In genomic region chr11:101251031-101251430, GRCm38 (mm10) we compare ENCODE assay signal across 27 mouse cellular contexts. TPM values are rescaled to one million over a fixed set of nuclear protein-coding genes. Genes with fewer than 3 reads are reported as not detected.
DNase-seq lines count a peak whose midpoint lies in the region; ATAC-seq and TF ChIP-seq lines count a peak whose summit lies in the region.
"Had no signal": no experiment of that assay in that cellular context is flagged by ENCODE, and none has a peak within 500 bp of the region (broad histone marks: within the 10 kb centered on the region; RNA-seq: fewer than 3 reads in every experiment).

No protein-coding gene starts in this region.

- WGBS in kidney, adult 2 months: 38% methylated on average over 2 of the region's 2 CpGs
- WGBS in kidney, embryonic 15.5 days: 59% methylated on average over 2 of the region's 2 CpGs
- WGBS in kidney, postnatal 0 days: 50% methylated on average over 2 of the region's 2 CpGs
- 82% methylated on average over 2 of the region's 2 CpGs for WGBS in forebrain, embryonic 15.5 days

- peaks cover 7% of the 10 kb centered on the region; the same call in 1 of the 2 replicates for H3K4me1 ChIP-seq in kidney, adult 2 months (ENCODE audit: control insufficient read depth, insufficient read depth, low read length)
- peaks cover 48% of the 10 kb centered on the region for H3K4me1 ChIP-seq in kidney, embryonic 15.5 days
- peaks cover 18% of the 10 kb centered on the region for H3K4me1 ChIP-seq in kidney, postnatal 0 days (replicated peaks; ENCODE audit: insufficient read depth, low read length)
- H3K4me1 ChIP-seq in forebrain, embryonic 15.5 days: peaks cover 24% of the 10 kb centered on the region

- H3K9ac ChIP-seq in kidney, embryonic 15.5 days: no peak overlapping the region
- H3K9ac ChIP-seq in kidney, postnatal 0 days (ENCODE audit: low read depth, low read length): no peak overlapping the region
- H3K9ac ChIP-seq in forebrain, embryonic 15.5 days (replicated peaks): no peak overlapping the region
- H3K9ac ChIP-seq: embryonic facial prominence, embryonic 12.5 days; embryonic facial prominence, embryonic 15.5 days; heart, embryonic 13.5 days; hindbrain, embryonic 14.5 days had no signal

- H3K4me2 ChIP-seq in kidney, embryonic 15.5 days: no peak overlapping the region
- no peak overlapping the region for H3K4me2 ChIP-seq in kidney, postnatal 0 days (ENCODE audit: low read length)
- no peak overlapping the region for H3K4me2 ChIP-seq in forebrain, embryonic 15.5 days (replicated peaks)
- H3K4me2 ChIP-seq: embryonic facial prominence, embryonic 12.5 days; embryonic facial prominence, embryonic 15.5 days; heart, embryonic 13.5 days; hindbrain, embryonic 14.5 days had no signal

- H3K36me3 ChIP-seq in kidney, adult 2 months (ENCODE audit: control insufficient read depth, insufficient read depth, low read length): no peaks in the 10 kb centered on the region
- peaks cover 4% of the 10 kb centered on the region for H3K36me3 ChIP-seq in kidney, embryonic 15.5 days
- H3K36me3 ChIP-seq in kidney, postnatal 0 days (ENCODE audit: insufficient read depth, low read length): 0 out of 2 replicates have a peak, but pooled peaks cover 3% of the 10 kb centered on the region
- H3K36me3 ChIP-seq in forebrain, embryonic 15.5 days: no peaks in the 10 kb centered on the region
- H3K36me3 ChIP-seq: embryonic facial prominence, embryonic 12.5 days; heart, embryonic 13.5 days had no signal

- H3K9me3 ChIP-seq in kidney, embryonic 15.5 days (replicated peaks): no peaks in the 10 kb centered on the region
- H3K9me3 ChIP-seq in kidney, postnatal 0 days (replicated peaks; ENCODE audit: low read length): no peaks in the 10 kb centered on the region
- no peaks in the 10 kb centered on the region for H3K9me3 ChIP-seq in forebrain, embryonic 15.5 days
- H3K9me3 ChIP-seq: embryonic facial prominence, embryonic 12.5 days; embryonic facial prominence, embryonic 15.5 days; heart, embryonic 10.5 days; heart, embryonic 13.5 days had no signal

- no peak for TF ChIP-seq POLR2A in kidney, adult 2 months (IDR thresholded peaks at IDR 0.05; ENCODE audit: low read depth, low read length)

- ATAC-seq in kidney, embryonic 15.5 days (replicated peaks; ENCODE audit: low FRiP score): no peak
- no peak for ATAC-seq in kidney, postnatal 0 days (replicated peaks; ENCODE audit: low FRiP score, low read depth)
- no peak for ATAC-seq in forebrain, embryonic 15.5 days (replicated peaks)
- ATAC-seq: forebrain, embryonic 14.5 days; hindbrain, postnatal 0 days; Patski had no signal

- H3K27ac ChIP-seq in kidney, adult 2 months (ENCODE audit: insufficient read depth, low read depth, low read length): no peak overlapping the region
- H3K27ac ChIP-seq in kidney, embryonic 15.5 days: peak overlapping the region; percentile 62
- peak overlapping the region; percentile 9; the same call in 1 of the 2 replicates for H3K27ac ChIP-seq in kidney, postnatal 0 days
- H3K27ac ChIP-seq in forebrain, embryonic 15.5 days (replicated peaks): no peak overlapping the region
- H3K27ac ChIP-seq: embryonic facial prominence, embryonic 12.5 days; embryonic facial prominence, embryonic 15.5 days; heart, adult 2 months; heart, embryonic 10.5 days; heart, embryonic 13.5 days; hindbrain, embryonic 14.5 days; hindbrain, postnatal 0 days had no signal

- DNase-seq in kidney, adult 2 months: peak; percentile 69
- DNase-seq in kidney, adult 18-20 months: no peak
- no peak for DNase-seq in kidney, postnatal 0 days (ENCODE audit: low spot score)
- DNase-seq in layer of hippocampus, postnatal 36 days: no peak
- DNase-seq: adrenal gland, postnatal 10 days; adrenal gland, postnatal 36 days; B cell, adult 2 months; cerebellum, adult 18-20 months; cerebellum, adult 9-10 months; cerebellum, postnatal 25 days; gastrocnemius, postnatal 10 days; gastrocnemius, postnatal 36 days; heart, adult 2 months; heart, postnatal 14 days; heart, postnatal 4 days had no signal

- no peak overlapping the region for H3K4me3 ChIP-seq in kidney, adult 2 months (ENCODE audit: insufficient read depth, low read depth, low read length)
- no peak overlapping the region for H3K4me3 ChIP-seq in kidney, embryonic 15.5 days (replicated peaks)
- no peak overlapping the region for H3K4me3 ChIP-seq in kidney, postnatal 0 days (replicated peaks; ENCODE audit: low read depth, low read length)
- H3K4me3 ChIP-seq in forebrain, embryonic 15.5 days: no peak overlapping the region
- H3K4me3 ChIP-seq: embryonic facial prominence, embryonic 12.5 days; embryonic facial prominence, embryonic 15.5 days; heart, adult 2 months; heart, embryonic 10.5 days; heart, embryonic 13.5 days had no signal

- no peaks in the 10 kb centered on the region for H3K27me3 ChIP-seq in kidney, adult 2 months (replicated peaks; ENCODE audit: control insufficient read depth, insufficient read depth, low read length)
- H3K27me3 ChIP-seq in kidney, embryonic 15.5 days: no peaks in the 10 kb centered on the region
- H3K27me3 ChIP-seq in kidney, postnatal 0 days (ENCODE audit: insufficient read depth, low read length): no peaks in the 10 kb centered on the region
- peaks cover 24% of the 10 kb centered on the region for H3K27me3 ChIP-seq in forebrain, embryonic 15.5 days
- H3K27me3 ChIP-seq: Patski had no signal

- TF ChIP-seq CTCF in kidney, adult 2 months (conservative IDR thresholded peaks at IDR 0.05; ENCODE audit: insufficient read depth, insufficient read length, low read depth, low read length): no peak
- TF ChIP-seq CTCF in kidney, postnatal 0 days (IDR thresholded peaks at IDR 0.05; ENCODE audit: low read depth): no peak

RNA-seq across cellular contexts. Expression of gene Vps25, which starts 2.5 kb away (rescaled TPM):
- 112 and 116 TPM in 2 replicates for polyA plus RNA-seq in kidney, adult 2 months (2012; rRNA removed)
- polyA plus RNA-seq in kidney, embryonic 15.5 days (2015; fragmentation: Nextera tagmentation; extraction: Ambion mirVana): 135 and 147 TPM in 2 replicates
- 179 and 180 TPM in 2 replicates for polyA plus RNA-seq in kidney, postnatal 0 days (2015; fragmentation: Nextera tagmentation; extraction: Ambion mirVana)
- total RNA-seq in layer of hippocampus, postnatal 36 days (2021): 10 to 100 TPM; 63.0 to 66.0 TPM
- polyA plus RNA-seq in forebrain, embryonic 15.5 days (2015; fragmentation: Nextera tagmentation; extraction: Ambion mirVana): 87.7 and 92.9 TPM in 2 replicates

RNA-seq across cellular contexts. Expression of gene Ramp2, which starts 5.2 kb away (rescaled TPM):
- polyA plus RNA-seq in kidney, adult 2 months (2012; rRNA removed): 75.9 and 86.6 TPM in 2 replicates
- 220 and 232 TPM in 2 replicates for polyA plus RNA-seq in kidney, embryonic 15.5 days (2015; fragmentation: Nextera tagmentation; extraction: Ambion mirVana)
- polyA plus RNA-seq in kidney, postnatal 0 days (2015; fragmentation: Nextera tagmentation; extraction: Ambion mirVana): 242 and 247 TPM in 2 replicates
- 10 to 100 TPM; 63.7 to 68.0 TPM for total RNA-seq in layer of hippocampus, postnatal 36 days (2021)
- polyA plus RNA-seq in forebrain, embryonic 15.5 days (2015; fragmentation: Nextera tagmentation; extraction: Ambion mirVana): 53.4 and 61.3 TPM in 2 replicates
- total RNA-seq: common myeloid progenitor, adult 5-6 weeks had no signal

RNA-seq across cellular contexts. Expression of gene Wnk4, which starts 9.3 kb away (rescaled TPM):
- polyA plus RNA-seq in kidney, adult 2 months (2012; rRNA removed): 134 and 160 TPM in 2 replicates
- 25.5 and 27.2 TPM in 2 replicates for polyA plus RNA-seq in kidney, embryonic 15.5 days (2015; fragmentation: Nextera tagmentation; extraction: Ambion mirVana)
- 47.0 and 48.8 TPM in 2 replicates for polyA plus RNA-seq in kidney, postnatal 0 days (2015; fragmentation: Nextera tagmentation; extraction: Ambion mirVana)
- 1 to 10 TPM; 6.4 to 8.3 TPM for total RNA-seq in layer of hippocampus, postnatal 36 days (2021)
- polyA plus RNA-seq in forebrain, embryonic 15.5 days (2015; fragmentation: Nextera tagmentation; extraction: Ambion mirVana): 4.8 and 5.5 TPM in 2 replicates
- total RNA-seq: common myeloid progenitor, adult 5-6 weeks; granulocyte monocyte progenitor cell, adult 5-6 weeks had no signal

RNA-seq across cellular contexts. Expression of gene Ezh1, which starts 24.8 kb away (rescaled TPM):
- 44.8 and 48.5 TPM in 2 replicates for polyA plus RNA-seq in kidney, adult 2 months (2012; rRNA removed)
- polyA plus RNA-seq in kidney, embryonic 15.5 days (2015; fragmentation: Nextera tagmentation; extraction: Ambion mirVana): 22.9 and 27.0 TPM in 2 replicates
- 18.6 and 20.3 TPM in 2 replicates for polyA plus RNA-seq in kidney, postnatal 0 days (2015; fragmentation: Nextera tagmentation; extraction: Ambion mirVana)
- total RNA-seq in layer of hippocampus, postnatal 36 days (2021): 10 to 100 TPM; 65.9 to 77.2 TPM
- 19.6 and 21.4 TPM in 2 replicates for polyA plus RNA-seq in forebrain, embryonic 15.5 days (2015; fragmentation: Nextera tagmentation; extraction: Ambion mirVana)

RNA-seq across cellular contexts. Expression of gene Cntd1, which starts 27.8 kb away (rescaled TPM):
- 1.3 and 1.6 TPM in 2 replicates for polyA plus RNA-seq in kidney, adult 2 months (2012; rRNA removed)
- 1.6 and 3.1 TPM in 2 replicates for polyA plus RNA-seq in kidney, embryonic 15.5 days (2015; fragmentation: Nextera tagmentation; extraction: Ambion mirVana)
- polyA plus RNA-seq in kidney, postnatal 0 days (2015; fragmentation: Nextera tagmentation; extraction: Ambion mirVana): 1.5 and 2.0 TPM in 2 replicates
- total RNA-seq in layer of hippocampus, postnatal 36 days (2021): under 1 TPM; 0.58 to 0.67 TPM
- polyA plus RNA-seq in forebrain, embryonic 15.5 days (2015; fragmentation: Nextera tagmentation; extraction: Ambion mirVana): 1.4 and 1.5 TPM in 2 replicates

Comparison
In these comparisons a context has a peak if more than half of its experiments do, and no peak if none do; other contexts are left out.
1. H3K27ac ChIP-seq: peak in kidney, embryonic 15.5 days (single experiment) and kidney, postnatal 0 days (single experiment); none in kidney, adult 2 months (single experiment) and forebrain, embryonic 15.5 days (single experiment).